Mouse (Mus musculus) heart, embryonic 12.5 days (tissue): ENCODE results near the gene Glipr2. TPM values are rescaled to one million over a fixed set of nuclear protein-coding genes. Genes with fewer than 3 reads are reported as not detected.

Source experiments
- ATAC-seq: fragments of 200-750 bp; cut with Nextera tagmentation; 2 replicates; pipeline ENCODE4 v1.8.0; 2017; ENCODE audit warnings: moderate TSS enrichment, moderate library complexity; ENCODE audit not compliant: insufficient number of reproducible peaks, low FRiP score
- H3K27ac ChIP-seq: fragments of 300-500 bp; sonication (generic); 2 replicates; pipeline ENCODE4 v1.5.1; 2016; ENCODE audit warnings: mild to moderate bottlenecking, moderate library complexity; ENCODE audit not compliant: poor library complexity, severe bottlenecking
- H3K27me3 ChIP-seq: fragments of 300-500 bp; sonication (generic); replicated peaks from 2 replicates; pipeline ENCODE4 v1.6.1; 2016; ENCODE audit warnings: mild to moderate bottlenecking, moderate library complexity
- H3K36me3 ChIP-seq: fragments of 300-500 bp; sonication (generic); 2 replicates; pipeline ENCODE4 v1.6.1; 2016; ENCODE audit warnings: mild to moderate bottlenecking, moderate library complexity
- H3K4me1 ChIP-seq: fragments of 300-500 bp; sonication (generic); replicated peaks from 2 replicates; pipeline ENCODE4 v1.6.1; 2016; ENCODE audit warnings: mild to moderate bottlenecking
- H3K4me2 ChIP-seq: fragments of 300-500 bp; sonication (generic); 2 replicates; pipeline ENCODE4 v1.6.1; 2016; ENCODE audit warnings: mild to moderate bottlenecking, moderate library complexity
- H3K4me3 ChIP-seq: fragments of 300-500 bp; sonication (generic); 2 replicates; pipeline ENCODE4 v1.5.1; 2016; ENCODE audit warnings: mild to moderate bottlenecking
- H3K9ac ChIP-seq: fragments of 300-500 bp; sonication (generic); 2 replicates; pipeline ENCODE4 v1.6.1; 2016; ENCODE audit warnings: mild to moderate bottlenecking, moderate library complexity
- H3K9me3 ChIP-seq: fragments of 300-500 bp; sonication (generic); replicated peaks from 2 replicates; pipeline ENCODE4 v1.6.1; 2016; ENCODE audit warnings: mild to moderate bottlenecking, moderate library complexity
- WGBS: fragments of 180-500 bp; shearing (Covaris S2); methylation state at CpG from one replicate; pipeline ENCODE4 v1.1.7; 2016; 5-methylcytosine and 5-hydroxymethylcytosine counted together
- polyA plus RNA-seq: library from polyadenylated mRNA; unstranded; fragments of >200 nt; fragmentation: Nextera tagmentation; extraction: Ambion mirVana; gene quantifications from 2 replicates; pipeline ENCODE4 v1.2.1, GENCODE M21; 2016

Glipr2 gene
- polyA plus RNA-seq, 1 experiment from 2014 or later, result 95.7 TPM

DNA sequence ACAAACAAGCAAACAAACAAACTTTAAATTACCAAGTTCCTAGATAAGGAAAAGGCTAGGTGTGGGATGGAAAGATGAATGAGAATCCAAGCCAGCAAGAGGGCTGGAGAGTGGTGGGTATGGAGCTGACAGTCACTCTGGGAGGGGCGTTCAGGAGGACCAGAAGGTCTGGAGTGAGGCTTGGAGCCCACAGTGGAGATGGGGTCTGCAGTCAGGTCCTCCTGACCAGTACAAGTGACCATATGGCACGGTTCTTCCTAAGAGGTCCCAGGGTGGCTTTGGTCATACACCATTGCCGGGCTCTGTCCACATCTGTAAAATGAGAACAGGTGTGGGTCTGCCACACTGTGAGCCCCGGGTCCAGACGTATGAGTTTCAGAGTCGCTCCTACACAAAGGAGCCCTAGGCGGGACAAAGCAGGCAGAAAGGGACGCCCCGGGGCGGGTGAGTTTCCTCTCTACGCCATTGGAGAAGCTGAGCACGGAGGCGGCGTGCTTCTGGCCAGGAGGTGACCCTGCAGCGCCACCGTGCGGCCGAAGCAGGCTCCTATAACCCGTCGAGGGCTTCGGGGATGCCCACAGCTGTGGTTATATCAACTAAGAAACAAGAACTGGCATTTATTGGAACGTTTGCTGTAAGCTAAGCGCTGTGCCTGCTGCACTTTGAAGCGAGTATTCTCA, 25.0 kb downstream of the Glipr2 start:
- 2% methylated on average over 24 of the region's 24 CpGs for WGBS
- no peaks in the 10 kb centered on the region for H3K9me3 ChIP-seq
- H3K4me3 ChIP-seq, result peak overlapping the region; percentile 44
- peaks cover 20% of the 10 kb centered on the region for H3K4me1 ChIP-seq
- peaks cover 5% of the 10 kb centered on the region; the same call in 1 of the 2 replicates for H3K27me3 ChIP-seq
- peak overlapping the region; percentile 75 for H3K4me2 ChIP-seq
- peak; percentile 90 for ATAC-seq
- peak overlapping the region; percentile 72 for H3K9ac ChIP-seq
- no peak overlapping the region for H3K27ac ChIP-seq
- H3K36me3 ChIP-seq, result peaks cover 5% of the 10 kb centered on the region

DNA sequence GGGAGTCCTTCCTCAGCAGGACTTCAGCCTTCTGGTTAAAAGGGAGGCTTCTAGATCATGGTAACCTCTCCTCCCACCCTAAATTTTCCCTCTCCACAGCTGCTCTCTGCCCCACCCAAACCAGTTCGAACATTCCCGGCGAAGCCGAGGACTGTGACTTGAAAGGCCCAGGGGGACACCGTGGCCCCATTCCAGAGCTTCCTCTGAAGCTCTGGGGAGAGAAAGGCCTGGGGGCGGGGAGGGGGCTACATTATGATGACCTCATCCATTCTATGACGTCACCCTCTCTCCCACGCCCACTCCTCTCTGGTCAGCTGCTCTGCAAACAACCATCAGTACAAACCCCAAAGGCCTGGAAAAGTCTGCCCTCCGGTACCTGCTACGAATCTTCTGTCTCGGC, 26.0 kb downstream of the Glipr2 start, which contains the start of gene Ccin:
TSS of gene Ccin (plus strand) at position 303 of the 400 bp plus-strand sequence.
- peak within 1 kb of the TSS; percentile 75 for H3K4me2 ChIP-seq
- ATAC-seq, result no peak
- H3K4me3 ChIP-seq, result peak within 1 kb of the TSS; percentile 44
- WGBS, result 68% methylated on average over 11 of the region's 11 CpGs
- H3K27ac ChIP-seq, result no peak within 1 kb of the TSS
- H3K36me3 ChIP-seq, result peaks cover 3% of the 10 kb centered on the region; the same call in 1 of the 2 replicates
- H3K9me3 ChIP-seq, result no peaks in the 10 kb centered on the region
- peak within 1 kb of the TSS; percentile 72 for H3K9ac ChIP-seq
- peaks cover 5% of the 10 kb centered on the region; the same call in 1 of the 2 replicates for H3K27me3 ChIP-seq
- H3K4me1 ChIP-seq, result peaks cover 15% of the 10 kb centered on the region

- no peak overlapping the region for H3K4me2 ChIP-seq
- H3K4me1 ChIP-seq, result peaks cover 9% of the 10 kb centered on the region
- H3K36me3 ChIP-seq, result peaks cover 3% of the 10 kb centered on the region; the same call in 1 of the 2 replicates
- H3K27me3 ChIP-seq, result peaks cover 5% of the 10 kb centered on the region; the same call in 1 of the 2 replicates
- no peak overlapping the region for H3K27ac ChIP-seq
- H3K9ac ChIP-seq, result no peak overlapping the region
- no peaks in the 10 kb centered on the region for H3K9me3 ChIP-seq
- H3K4me3 ChIP-seq, result no peak overlapping the region
- WGBS, result 85% methylated on average over 22 of the region's 22 CpGs
- no peak for ATAC-seq
Measured at GRCm38 (mm10) chr4:43983756-43984155, 26.6 kb downstream of the Glipr2 start.

DNA sequence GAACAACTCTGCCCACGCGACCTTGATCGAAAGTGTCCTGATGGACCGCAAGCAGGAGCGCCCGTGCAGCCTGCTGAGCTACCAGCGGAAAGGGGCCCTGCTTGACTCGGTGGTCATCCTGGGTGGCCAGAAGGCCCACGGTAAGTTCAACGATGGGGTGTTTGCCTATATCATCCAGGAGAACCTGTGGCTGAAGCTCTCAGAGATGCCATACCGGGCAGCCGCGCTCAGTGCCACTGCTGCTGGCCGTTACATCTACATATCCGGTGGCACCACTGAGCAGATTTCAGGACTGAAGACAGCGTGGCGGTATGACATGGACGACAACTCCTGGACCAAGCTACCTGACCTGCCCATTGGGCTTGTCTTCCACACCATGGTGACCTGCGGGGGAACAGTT, 27.1 kb downstream of the Glipr2 start:
- H3K27me3 ChIP-seq, result peaks cover 5% of the 10 kb centered on the region; the same call in 1 of the 2 replicates
- ATAC-seq, result no peak
- no peak overlapping the region for H3K4me3 ChIP-seq
- peaks cover 3% of the 10 kb centered on the region; the same call in 1 of the 2 replicates for H3K36me3 ChIP-seq
- H3K4me1 ChIP-seq, result peaks cover 3% of the 10 kb centered on the region; the same call in 1 of the 2 replicates
- WGBS, result 83% methylated on average over 19 of the region's 19 CpGs
- H3K4me2 ChIP-seq, result no peak overlapping the region
- no peak overlapping the region for H3K27ac ChIP-seq
- H3K9ac ChIP-seq, result no peak overlapping the region
- no peaks in the 10 kb centered on the region for H3K9me3 ChIP-seq

DNA sequence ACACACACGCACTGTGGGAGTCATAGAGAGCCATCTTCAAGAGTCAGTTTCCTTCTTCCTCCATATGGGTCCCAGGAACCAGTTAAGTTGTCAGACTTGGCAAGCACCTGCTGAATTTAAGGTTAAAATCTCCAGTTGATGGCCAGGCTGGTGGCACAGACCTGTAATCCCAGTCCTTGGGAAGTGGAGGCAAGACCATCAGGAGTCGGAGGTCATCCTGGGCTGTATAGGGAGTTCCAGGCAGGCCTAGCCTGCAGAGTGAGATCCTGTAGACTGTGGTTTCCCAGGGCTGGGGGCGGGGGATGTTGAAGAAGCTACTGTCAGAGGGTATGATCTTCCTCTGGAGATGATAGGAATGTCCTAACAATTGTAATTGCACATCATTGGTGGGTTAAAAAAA, 31.8 kb downstream of the Glipr2 start:
- Histone ChIP-seq H3K4me2 (no peak overlapping the region), H3K4me3 (no peak overlapping the region), H3K27me3 (no peaks in the 10 kb centered on the region), H3K9ac (no peak overlapping the region), H3K4me1 (no peaks in the 10 kb centered on the region), H3K9me3 (peaks cover 6% of the 10 kb centered on the region; the same call in 1 of the 2 replicates), H3K27ac (no peak overlapping the region), H3K36me3 (no peaks in the 10 kb centered on the region)
- no peak for ATAC-seq
- 75% methylated on average over 3 of the region's 3 CpGs for whole genome bisulfite sequencing

GRCm38 (mm10) chr4:43993072-43993471, 35.9 kb downstream of the Glipr2 start:
- Histone ChIP-seq H3K4me2 (no peak overlapping the region), H3K27me3 (no peaks in the 10 kb centered on the region), H3K4me3 (no peak overlapping the region), H3K4me1 (no peaks in the 10 kb centered on the region), H3K9ac (no peak overlapping the region), H3K27ac (no peak overlapping the region), H3K36me3 (no peaks in the 10 kb centered on the region), H3K9me3 (peaks cover 6% of the 10 kb centered on the region; the same call in 1 of the 2 replicates)
- ATAC-seq, result no peak
- WGBS, result 87% methylated on average over 11 of the region's 11 CpGs

DNA sequence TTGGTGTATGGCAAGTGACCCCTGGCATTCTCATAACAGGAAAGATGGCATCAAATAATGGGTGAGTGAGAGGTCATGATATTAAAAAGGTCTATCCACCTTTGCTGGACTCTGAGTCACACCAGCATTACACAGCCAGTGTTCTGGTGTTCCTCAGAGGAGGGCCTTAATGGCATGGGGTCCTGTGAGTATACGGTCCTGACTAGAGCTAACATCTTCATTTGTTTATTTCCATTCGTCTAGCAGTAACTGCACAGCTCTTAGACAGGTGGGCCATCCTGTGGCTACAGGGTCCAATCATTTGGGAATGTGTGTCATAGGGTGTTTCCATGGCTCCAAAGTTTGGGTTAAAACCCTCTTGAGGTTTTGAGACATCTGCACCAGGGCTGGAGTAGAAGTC, 37.1 kb downstream of the Glipr2 start:
- ATAC-seq, result no peak
- 74% methylated on average over 2 of the region's 2 CpGs for WGBS

GRCm38 (mm10) chr4:44003622-44004021, 46.4 kb downstream of the Glipr2 start:
- no peak for ATAC-seq
- H3K27me3 ChIP-seq, result no peaks in the 10 kb centered on the region
- 77% methylated on average over 6 of the region's 6 CpGs for WGBS
- no peak overlapping the region for H3K27ac ChIP-seq
- H3K4me2 ChIP-seq, result no peak overlapping the region
- no peaks in the 10 kb centered on the region for H3K4me1 ChIP-seq
- H3K36me3 ChIP-seq, result no peaks in the 10 kb centered on the region
- no peak overlapping the region for H3K9ac ChIP-seq
- no peak overlapping the region for H3K4me3 ChIP-seq
- H3K9me3 ChIP-seq, result 0 out of 2 replicates have a peak, but pooled peaks cover 2% of the 10 kb centered on the region

More for the DNA sequence above, 37.1 kb downstream of the Glipr2 start:
- Histone ChIP-seq H3K4me3 (no peak overlapping the region), H3K27me3 (no peaks in the 10 kb centered on the region), H3K9me3 (peaks cover 8% of the 10 kb centered on the region; the same call in 1 of the 2 replicates), H3K36me3 (no peaks in the 10 kb centered on the region), H3K27ac (no peak overlapping the region), H3K9ac (no peak overlapping the region), H3K4me1 (no peaks in the 10 kb centered on the region), H3K4me2 (no peak overlapping the region)

- peak; percentile 59; the same call in 1 of the 2 replicates for ATAC-seq
- Histone ChIP-seq H3K27ac (no peak within 1 kb of the TSS), H3K4me3 (no peak within 1 kb of the TSS), H3K9me3 (no peaks in the 10 kb centered on the region), H3K36me3 (no peaks in the 10 kb centered on the region), H3K4me2 (no peak within 1 kb of the TSS), H3K27me3 (no peaks in the 10 kb centered on the region), H3K4me1 (no peaks in the 10 kb centered on the region), H3K9ac (no peak within 1 kb of the TSS)
- WGBS, result 74% methylated on average over 5 of the region's 5 CpGs
Measured at GRCm38 (mm10) chr4:44004126-44004525, 46.9 kb downstream of the Glipr2 start, which contains the start of gene Clta. TSS of gene Clta (plus strand) at chr4:44004452.

DNA sequence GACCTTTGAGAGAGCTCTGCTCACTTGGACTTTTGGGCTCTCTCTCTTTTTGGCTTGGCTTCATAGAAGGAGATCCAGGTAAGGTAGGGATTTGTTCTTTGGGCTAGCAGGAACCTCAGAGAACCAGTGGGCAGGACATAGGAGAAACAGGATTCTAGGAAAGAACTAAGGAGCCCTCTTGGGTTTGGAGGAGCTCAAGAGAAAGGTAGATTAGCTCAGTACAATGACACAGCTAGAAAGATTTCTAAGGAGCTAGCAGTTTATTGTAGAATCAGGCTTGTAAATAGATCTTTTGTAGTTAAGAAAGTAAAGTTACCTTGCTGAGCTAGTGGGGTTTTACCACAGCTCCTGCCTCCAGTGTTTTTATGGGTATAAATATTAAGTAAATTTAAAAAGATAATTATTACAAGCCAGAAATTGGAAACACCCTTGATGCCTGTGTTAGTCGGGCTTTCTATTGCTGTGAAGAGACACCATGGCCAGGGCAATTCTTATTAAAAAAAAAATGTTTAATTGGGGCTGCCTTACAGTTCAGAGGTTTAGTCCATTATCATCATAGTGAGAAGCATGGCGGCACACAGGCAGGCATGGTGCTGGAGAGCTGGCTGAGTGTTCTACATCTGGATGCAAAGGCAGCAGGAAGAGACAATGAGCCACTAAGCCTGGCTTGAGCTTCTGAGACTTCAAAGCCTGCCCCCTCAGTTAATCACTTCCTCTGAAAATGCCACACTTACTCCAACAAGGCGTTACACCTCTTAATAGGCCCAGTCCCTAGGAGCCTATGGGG, 47.6 kb downstream of the Glipr2 start:
- no peak for ATAC-seq
- no peak overlapping the region for H3K4me3 ChIP-seq
- no peak overlapping the region for H3K4me2 ChIP-seq
- no peak overlapping the region for H3K9ac ChIP-seq
- no peak overlapping the region for H3K27ac ChIP-seq
- H3K9me3 ChIP-seq, result no peaks in the 10 kb centered on the region
- no peaks in the 10 kb centered on the region for H3K4me1 ChIP-seq
- H3K27me3 ChIP-seq, result no peaks in the 10 kb centered on the region
- WGBS, result 62% methylated on average over 3 of the region's 3 CpGs
- H3K36me3 ChIP-seq, result no peaks in the 10 kb centered on the region

- no peak for ATAC-seq
- H3K9me3 ChIP-seq, result no peaks in the 10 kb centered on the region
- H3K4me2 ChIP-seq, result no peak overlapping the region
- H3K36me3 ChIP-seq, result no peaks in the 10 kb centered on the region
- H3K4me1 ChIP-seq, result peaks cover 17% of the 10 kb centered on the region
- no peak overlapping the region for H3K4me3 ChIP-seq
- 89% methylated on average over 1 of the region's 1 CpGs for WGBS
- no peak overlapping the region for H3K9ac ChIP-seq
- H3K27me3 ChIP-seq, result no peaks in the 10 kb centered on the region
- H3K27ac ChIP-seq, result no peak overlapping the region
Measured at GRCm38 (mm10) chr4:44010176-44010575, 53.0 kb downstream of the Glipr2 start.
